Mouse (Mus musculus) activated CD4-positive, CD25-positive, alpha-beta regulatory T cell (primary cell): ENCODE data around the gene Dph5. TPM values are rescaled to one million over a fixed set of nuclear protein-coding genes. Genes with fewer than 3 reads are reported as not detected.

Experiments used
- polyA plus RNA-seq, 2 experiments: library from polyadenylated mRNA; unstranded; fragments of 100-300 nt; shearing (Covaris generic); gene quantifications; one replicate each; pipeline ENCODE4 v1.2.1; 2017

The Dph5 gene
- polyA plus RNA-seq, result 10 to 100 TPM; 56.1 to 99.5 TPM

DNA sequence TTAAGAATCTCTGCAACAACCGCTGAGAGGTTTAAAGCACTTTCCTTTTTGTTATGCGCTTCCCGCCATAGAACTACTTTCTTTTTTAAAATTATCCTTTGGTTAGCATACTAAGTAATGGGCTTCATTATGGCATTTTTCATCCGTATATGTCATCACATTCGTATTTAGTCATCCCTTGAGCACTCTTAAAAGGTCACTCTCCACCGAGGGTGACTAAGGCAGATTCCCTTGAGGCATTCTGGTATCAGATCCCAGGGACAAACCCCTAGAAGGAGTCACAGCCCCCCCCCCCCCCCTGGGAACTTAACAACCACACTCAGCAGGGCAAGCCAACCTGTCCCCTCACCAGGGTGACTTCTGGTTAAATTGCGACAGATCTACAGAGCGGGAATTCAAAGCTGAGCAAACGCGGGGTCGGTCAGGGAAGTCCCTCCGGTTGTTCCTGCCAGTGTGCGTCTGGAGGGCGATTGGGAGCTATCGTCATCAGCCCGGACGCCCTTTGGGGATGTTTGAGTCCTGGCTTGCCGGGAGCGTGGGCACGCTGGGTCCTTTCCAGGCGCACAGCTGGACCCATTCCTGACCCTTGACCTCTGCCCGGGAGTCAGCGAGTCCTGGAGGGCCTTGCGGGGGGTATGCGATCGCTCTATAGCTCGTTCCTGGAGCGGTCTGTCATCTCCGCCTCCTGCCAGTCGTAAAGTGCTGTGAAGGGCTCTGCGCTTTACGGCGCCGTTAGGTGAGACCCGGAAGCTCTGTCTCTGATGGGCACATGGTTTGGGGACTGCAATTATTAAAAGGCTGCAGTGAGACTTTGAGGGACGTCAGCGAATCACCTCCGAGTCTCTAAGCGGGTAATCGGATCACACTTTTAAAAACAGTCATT, at the start of gene Dph5:
Gene Dph5 (plus strand): TSS at position 411 of the 883 bp plus-strand sequence.

Other genes with a start within 250 kb of the Dph5 start
- 100 to 1,000 TPM; 380 to 428 TPM for gene S1pr1, start 172.8 kb upstream of the Dph5 start, polyA plus RNA-seq
- gene Slc30a7, start 119.6 kb downstream of the Dph5 start, polyA plus RNA-seq, result 10 to 100 TPM; 59.0 to 72.9 TPM
- 10 to 100 TPM in 1 of 2 experiments, 1 to 10 TPM in 1; 4.6 to 10.8 TPM for gene Extl2, start 119.6 kb downstream of the Dph5 start, polyA plus RNA-seq
- 10 to 100 TPM in 1 of 2 experiments, 1 to 10 TPM in 1; 6.6 to 24.2 TPM for gene Vcam1, start 241.9 kb downstream of the Dph5 start, polyA plus RNA-seq